Mouse (Mus musculus) heart, embryonic 15.5 days (tissue): ENCODE results near the gene Pomt1. TPM values are rescaled to one million over a fixed set of nuclear protein-coding genes. Genes with fewer than 3 reads are reported as not detected.
A peak's percentile ranks its signal among the peaks of the same experiment; 100 is the strongest.

Experiments
- ATAC-seq: fragments of 200-750 bp; cut with Nextera tagmentation; replicated peaks from 2 replicates; pipeline ENCODE4 v1.8.0; 2017; ENCODE audit warnings: low read depth, moderate TSS enrichment; ENCODE audit not compliant: insufficient number of reproducible peaks, insufficient read depth, low FRiP score
- H3K27ac ChIP-seq: fragments of 300-500 bp; sonication (generic); 2 replicates; pipeline ENCODE4 v1.5.1; 2015; ENCODE audit warnings: mild to moderate bottlenecking, inconsistent platforms
- H3K27me3 ChIP-seq: fragments of 300-500 bp; sonication (generic); 2 replicates; pipeline ENCODE4 v1.6.1; 2015; ENCODE audit warnings: inconsistent platforms
- H3K36me3 ChIP-seq: fragments of 300-500 bp; sonication (generic); 2 replicates; pipeline ENCODE4 v1.6.1; 2015; ENCODE audit warnings: mild to moderate bottlenecking, inconsistent platforms
- H3K4me1 ChIP-seq: fragments of 300-500 bp; sonication (generic); replicated peaks from 2 replicates; pipeline ENCODE4 v1.6.1; 2015; ENCODE audit warnings: inconsistent platforms
- H3K4me2 ChIP-seq: fragments of 300-500 bp; sonication (generic); 2 replicates; pipeline ENCODE4 v1.6.1; 2015; ENCODE audit warnings: inconsistent platforms, mild to moderate bottlenecking, moderate library complexity
- H3K4me3 ChIP-seq: fragments of 300-500 bp; sonication (generic); 2 replicates; pipeline ENCODE4 v1.5.1; 2015; ENCODE audit warnings: mild to moderate bottlenecking, inconsistent platforms
- H3K9ac ChIP-seq: fragments of 300-500 bp; sonication (generic); 2 replicates; pipeline ENCODE4 v1.6.1; 2015; ENCODE audit warnings: mild to moderate bottlenecking, inconsistent platforms
- H3K9me3 ChIP-seq: fragments of 300-500 bp; sonication (generic); replicated peaks from 2 replicates; pipeline ENCODE4 v1.6.1; 2016; ENCODE audit warnings: inconsistent platforms
- WGBS: fragments of 180-500 bp; shearing (Covaris S2); methylation state at CpG from one replicate; pipeline ENCODE4 v1.1.7; 2015; ENCODE audit warnings: mixed read lengths; 5-methylcytosine and 5-hydroxymethylcytosine counted together
- polyA plus RNA-seq: library from polyadenylated mRNA; unstranded; fragments of >200 nt; fragmentation: Nextera tagmentation; extraction: Ambion mirVana; gene quantifications from 2 replicates; pipeline ENCODE4 v1.2.1, GENCODE M21; 2015

The Pomt1 gene
- polyA plus RNA-seq, 1 experiment from 2014 or later = 15.4 TPM

DNA sequence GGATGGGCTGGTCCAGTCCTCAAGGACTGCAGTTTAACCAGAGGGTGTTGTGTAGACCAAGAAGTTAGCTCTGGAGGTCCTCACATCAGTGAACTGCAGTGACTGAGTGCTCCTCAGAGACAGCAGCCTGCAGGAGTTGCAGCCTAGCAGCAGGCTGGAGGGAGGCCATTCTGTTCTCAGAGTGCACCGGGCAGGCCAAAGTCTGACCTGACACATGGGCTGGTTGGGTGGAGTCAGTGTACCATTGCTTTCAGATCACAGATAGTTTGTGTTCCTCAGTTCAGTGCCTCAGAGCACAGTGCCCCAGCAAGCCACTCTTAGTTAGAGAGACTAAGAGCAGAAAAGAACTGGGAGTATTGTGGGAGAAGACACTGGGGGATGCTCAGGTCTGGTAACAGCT lies 28.7 kb upstream of the Pomt1 start:
- ATAC-seq = no peak
- H3K9ac ChIP-seq = no peak overlapping the region
- no peak overlapping the region for H3K27ac ChIP-seq
- no peak overlapping the region for H3K4me2 ChIP-seq
- H3K27me3 ChIP-seq = no peaks in the 10 kb centered on the region
- 0 out of 2 replicates have a peak, but pooled peaks cover under 1% of the 10 kb centered on the region for H3K4me1 ChIP-seq
- H3K9me3 ChIP-seq = no peaks in the 10 kb centered on the region
- H3K4me3 ChIP-seq = no peak overlapping the region
- WGBS = 80% methylated on average over 1 of the region's 1 CpGs
- H3K36me3 ChIP-seq = peaks cover 96% of the 10 kb centered on the region

- WGBS = 89% methylated on average over 8 of the region's 8 CpGs
- Histone ChIP-seq H3K9ac (no peak overlapping the region), H3K36me3 (peaks cover 97% of the 10 kb centered on the region), H3K4me2 (no peak overlapping the region), H3K27me3 (no peaks in the 10 kb centered on the region), H3K27ac (no peak overlapping the region), H3K4me3 (no peak overlapping the region), H3K4me1 (peaks cover 2% of the 10 kb centered on the region; the same call in 1 of the 2 replicates), H3K9me3 (no peaks in the 10 kb centered on the region)
- no peak for ATAC-seq
Measured at GRCm38 (mm10) chr2:32211689-32212088, 24.7 kb upstream of the Pomt1 start.

GRCm38 (mm10) chr2:32213000-32213399 lies 23.4 kb upstream of the Pomt1 start:
- Histone ChIP-seq H3K4me1 (peaks cover 2% of the 10 kb centered on the region; the same call in 1 of the 2 replicates), H3K4me2 (no peak overlapping the region), H3K36me3 (peaks cover 97% of the 10 kb centered on the region), H3K9me3 (no peaks in the 10 kb centered on the region), H3K9ac (no peak overlapping the region), H3K4me3 (no peak overlapping the region), H3K27ac (0 out of 2 replicates have a peak overlapping the region, but pooled peaks have one; percentile 20), H3K27me3 (no peaks in the 10 kb centered on the region)
- 61% methylated on average over 10 of the region's 10 CpGs for WGBS
- ATAC-seq = no peak

GRCm38 (mm10) chr2:32215576-32215975 lies 20.8 kb upstream of the Pomt1 start:
- H3K4me3 ChIP-seq = no peak overlapping the region
- no peaks in the 10 kb centered on the region for H3K9me3 ChIP-seq
- H3K4me1 ChIP-seq = peaks cover 2% of the 10 kb centered on the region; the same call in 1 of the 2 replicates
- H3K36me3 ChIP-seq = peaks cover 97% of the 10 kb centered on the region
- no peak for ATAC-seq
- no peak overlapping the region for H3K9ac ChIP-seq
- H3K4me2 ChIP-seq = no peak overlapping the region
- no peaks in the 10 kb centered on the region for H3K27me3 ChIP-seq
- H3K27ac ChIP-seq = no peak overlapping the region
- WGBS = 90% methylated on average over 10 of the region's 10 CpGs

GRCm38 (mm10) chr2:32216506-32216905 lies 19.9 kb upstream of the Pomt1 start:
- Histone ChIP-seq H3K4me3 (no peak overlapping the region), H3K4me1 (peaks cover 2% of the 10 kb centered on the region; the same call in 1 of the 2 replicates), H3K27ac (no peak overlapping the region), H3K27me3 (no peaks in the 10 kb centered on the region), H3K36me3 (peaks cover 99% of the 10 kb centered on the region), H3K9me3 (no peaks in the 10 kb centered on the region), H3K9ac (no peak overlapping the region), H3K4me2 (no peak overlapping the region)
- WGBS = 88% methylated on average over 10 of the region's 10 CpGs
- no peak for ATAC-seq

DNA sequence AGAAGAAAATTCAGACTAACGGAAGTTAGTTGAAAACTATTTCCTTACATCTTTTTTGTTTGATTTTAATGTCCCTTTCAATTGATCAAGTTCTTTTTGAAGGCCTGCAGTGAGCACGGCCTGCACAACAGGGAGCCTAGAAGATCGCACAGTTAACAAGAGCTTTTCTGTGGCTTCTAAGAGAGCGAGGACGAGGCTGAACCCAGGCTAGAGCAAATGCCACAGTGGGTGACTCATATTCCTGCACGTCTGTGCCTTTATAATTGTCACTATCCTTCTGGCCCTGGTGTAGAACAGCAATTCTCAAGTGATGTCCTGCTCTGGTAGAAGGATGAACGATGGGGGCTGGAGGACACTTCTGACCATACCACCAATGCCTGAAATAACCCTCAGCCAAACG lies 18.7 kb upstream of the Pomt1 start:
- Histone ChIP-seq H3K27ac (no peak overlapping the region), H3K9me3 (no peaks in the 10 kb centered on the region), H3K4me1 (peaks cover 2% of the 10 kb centered on the region; the same call in 1 of the 2 replicates), H3K27me3 (no peaks in the 10 kb centered on the region), H3K9ac (no peak overlapping the region), H3K4me3 (no peak overlapping the region), H3K4me2 (no peak overlapping the region), H3K36me3 (peaks cover 100% of the 10 kb centered on the region)
- ATAC-seq = no peak
- 84% methylated on average over 8 of the region's 8 CpGs for WGBS

- Histone ChIP-seq H3K9ac (no peak overlapping the region), H3K27me3 (no peaks in the 10 kb centered on the region), H3K9me3 (no peaks in the 10 kb centered on the region), H3K4me3 (no peak overlapping the region), H3K4me2 (no peak overlapping the region), H3K27ac (no peak overlapping the region), H3K4me1 (no peaks in the 10 kb centered on the region; the same call in 1 of the 2 replicates), H3K36me3 (peaks cover 100% of the 10 kb centered on the region)
- WGBS = 88% methylated on average over 5 of the region's 5 CpGs
- no peak for ATAC-seq
Measured at GRCm38 (mm10) chr2:32218113-32218512, 18.3 kb upstream of the Pomt1 start.

- H3K9me3 ChIP-seq = no peaks in the 10 kb centered on the region
- no peak overlapping the region for H3K4me3 ChIP-seq
- no peak overlapping the region for H3K27ac ChIP-seq
- H3K9ac ChIP-seq = no peak overlapping the region
- 86% methylated on average over 11 of the region's 11 CpGs for WGBS
- no peaks in the 10 kb centered on the region for H3K4me1 ChIP-seq
- H3K4me2 ChIP-seq = no peak overlapping the region
- peaks cover 100% of the 10 kb centered on the region for H3K36me3 ChIP-seq
- no peaks in the 10 kb centered on the region for H3K27me3 ChIP-seq
- no peak for ATAC-seq
Measured at GRCm38 (mm10) chr2:32218541-32219334, 17.7 kb upstream of the Pomt1 start.

GRCm38 (mm10) chr2:32219501-32219900 lies 16.9 kb upstream of the Pomt1 start:
- Histone ChIP-seq H3K9me3 (no peaks in the 10 kb centered on the region), H3K4me1 (no peaks in the 10 kb centered on the region), H3K9ac (no peak overlapping the region), H3K27me3 (no peaks in the 10 kb centered on the region), H3K27ac (no peak overlapping the region), H3K4me2 (no peak overlapping the region), H3K4me3 (no peak overlapping the region), H3K36me3 (peaks cover 100% of the 10 kb centered on the region)
- ATAC-seq = no peak
- WGBS = 91% methylated on average over 14 of the region's 14 CpGs

DNA sequence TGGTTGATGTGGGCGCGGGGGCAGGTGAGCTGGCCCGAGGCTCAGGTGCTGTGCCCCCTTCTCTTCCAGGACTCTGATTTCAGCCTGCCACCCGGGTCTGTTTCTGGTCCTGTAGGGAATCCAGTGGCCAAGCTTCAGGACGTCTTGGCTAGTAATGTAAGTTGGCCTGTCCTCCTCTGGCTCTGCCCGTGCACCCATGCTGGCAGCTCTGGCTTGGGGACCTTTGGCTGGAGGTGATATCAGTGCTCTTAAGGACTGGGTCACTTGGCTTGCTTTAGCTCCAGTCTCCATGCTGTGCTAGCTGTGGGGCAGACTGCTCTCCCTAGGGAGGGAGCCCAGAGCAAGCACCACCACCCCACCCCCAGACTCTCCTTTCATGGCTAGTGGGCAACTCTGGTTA lies 16.4 kb upstream of the Pomt1 start:
- Histone ChIP-seq H3K9ac (no peak overlapping the region), H3K27me3 (no peaks in the 10 kb centered on the region), H3K36me3 (peaks cover 100% of the 10 kb centered on the region), H3K4me3 (no peak overlapping the region), H3K27ac (no peak overlapping the region), H3K4me2 (no peak overlapping the region), H3K9me3 (no peaks in the 10 kb centered on the region), H3K4me1 (no peaks in the 10 kb centered on the region)
- 91% methylated on average over 6 of the region's 6 CpGs for WGBS
- ATAC-seq = no peak

DNA sequence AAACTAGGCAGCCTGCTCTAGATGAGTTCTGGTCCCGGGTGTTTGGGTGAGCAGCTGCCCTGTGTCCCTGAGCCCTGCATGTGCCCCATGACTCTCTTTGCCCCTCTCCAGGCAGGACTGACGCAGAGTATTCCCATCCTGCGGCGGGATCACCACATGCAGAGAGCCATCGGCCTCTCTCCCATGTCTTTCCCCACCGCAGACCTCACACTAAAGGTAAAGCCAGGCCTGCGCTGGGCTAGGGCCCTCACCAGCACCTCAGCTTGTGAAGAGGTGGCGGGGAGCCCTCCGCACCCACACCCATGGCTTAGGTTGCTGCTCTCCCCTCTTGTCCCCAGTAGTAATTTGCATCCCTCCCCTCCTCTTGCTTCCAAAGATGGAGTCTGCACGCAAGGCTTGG lies 15.4 kb upstream of the Pomt1 start:
- H3K4me2 ChIP-seq = no peak overlapping the region
- 95% methylated on average over 10 of the region's 10 CpGs for WGBS

GRCm38 (mm10) chr2:32221577-32221976 lies 14.8 kb upstream of the Pomt1 start:
- Histone ChIP-seq H3K4me2 (no peak overlapping the region), H3K36me3 (peaks cover 100% of the 10 kb centered on the region), H3K4me3 (no peak overlapping the region), H3K9ac (no peak overlapping the region), H3K27me3 (no peaks in the 10 kb centered on the region), H3K4me1 (no peaks in the 10 kb centered on the region), H3K27ac (no peak overlapping the region), H3K9me3 (no peaks in the 10 kb centered on the region)
- 86% methylated on average over 7 of the region's 7 CpGs for WGBS
- ATAC-seq = no peak

More for the DNA sequence above, 15.4 kb upstream of the Pomt1 start:
- Histone ChIP-seq H3K27me3 (no peaks in the 10 kb centered on the region), H3K4me3 (no peak overlapping the region), H3K36me3 (peaks cover 100% of the 10 kb centered on the region), H3K9ac (no peak overlapping the region), H3K4me1 (no peaks in the 10 kb centered on the region), H3K9me3 (no peaks in the 10 kb centered on the region), H3K27ac (no peak overlapping the region)
- ATAC-seq = no peak
